Mouse (Mus musculus): ENCODE measurements around the gene Tbc1d22a. TPM values are rescaled to one million over a fixed set of nuclear protein-coding genes. Genes with fewer than 3 reads are reported as not detected.

Gene Tbc1d22a
- total and polyA plus RNA-seq, 3 experiments = 15.1 to 21.1 TPM; not detected in 1

GRCm38 (mm10) chr15:86422858-86423257, 208.6 kb downstream of the Tbc1d22a start:
- no peaks in the 10 kb centered on the region for H3K36me3 ChIP-seq (ENCODE audit: control insufficient read depth in 1 of 2, insufficient read depth in 2 of 2, low read length in 2 of 2)
- no peak overlapping the region for H3K27ac ChIP-seq (ENCODE audit: control insufficient read depth, low read depth, low read length)
- H3K4me1 ChIP-seq (ENCODE audit: control insufficient read depth in 1 of 2, insufficient read depth in 2 of 2, low read length in 2 of 2) = no peaks in the 10 kb centered on the region
- H3K79me2 ChIP-seq (ENCODE audit: control insufficient read depth, insufficient read depth, low read length, poor library complexity) = no peaks in the 10 kb centered on the region
- H3K4me3 ChIP-seq (ENCODE audit: control insufficient read depth in 1 of 2, insufficient read depth in 1 of 2, low read depth in 2 of 2, low read length in 2 of 2) = no peak overlapping the region
- no peak overlapping the region for H3K9ac ChIP-seq (ENCODE audit: control insufficient read depth, low read depth, low read length, poor library complexity, severe bottlenecking)
- TF ChIP-seq ELF1 (IDR thresholded peaks at IDR 0.05; ENCODE audit: low read depth, low read length) (no peak), POLR2AphosphoS5 (IDR thresholded peaks at IDR 0.05; ENCODE audit: borderline replicate concordance, low read depth, low read length) (no peak), CTCF (IDR thresholded peaks at IDR 0.05 in 2 of 3, conservative IDR thresholded peaks at IDR 0.05 in 1 of 3; ENCODE audit: control insufficient read depth in 1 of 3, insufficient read depth in 1 of 3, low read depth in 2 of 3, low read length in 3 of 3, poor library complexity in 1 of 3, severe bottlenecking in 1 of 3) (no peak), ETS1 (IDR thresholded peaks at IDR 0.05; ENCODE audit: low read depth, low read length) (no peak), MAX (IDR thresholded peaks at IDR 0.05; ENCODE audit: low read length) (no peak), GABPA (IDR thresholded peaks at IDR 0.05; ENCODE audit: low read depth, low read length) (no peak), KAT2A (conservative IDR thresholded peaks at IDR 0.05; ENCODE audit: low read depth, low read length) (no peak), MXI1 (IDR thresholded peaks at IDR 0.05; ENCODE audit: low read depth, low read length) (no peak), BHLHE40 (IDR thresholded peaks at IDR 0.05; ENCODE audit: borderline replicate concordance, low read depth, low read length) (no peak), USF1 (IDR thresholded peaks at IDR 0.05; ENCODE audit: low read depth, low read length) (no peak), ZKSCAN1 (IDR thresholded peaks at IDR 0.05; ENCODE audit: low read depth, low read length) (no peak)
- no peaks in the 10 kb centered on the region for H3K9me3 ChIP-seq (replicated peaks; ENCODE audit: insufficient read depth, low read length)
- DNase-seq (ENCODE audit: low read depth, low spot score) = no peak
- H3K27me3 ChIP-seq (ENCODE audit: control insufficient read depth in 1 of 2, insufficient read depth in 2 of 2, low read length in 2 of 2) = no peaks in the 10 kb centered on the region

- Histone ChIP-seq H3K27ac (ENCODE audit: control insufficient read depth, low read depth, low read length) (no peak overlapping the region), H3K9me3 (replicated peaks; ENCODE audit: insufficient read depth, low read length) (no peaks in the 10 kb centered on the region), H3K4me1 (ENCODE audit: control insufficient read depth in 1 of 2, insufficient read depth in 2 of 2, low read length in 2 of 2) (no peaks in the 10 kb centered on the region), H3K9ac (ENCODE audit: control insufficient read depth, low read depth, low read length, poor library complexity, severe bottlenecking) (no peak overlapping the region), H3K79me2 (ENCODE audit: control insufficient read depth, insufficient read depth, low read length, poor library complexity) (no peaks in the 10 kb centered on the region), H3K4me3 (ENCODE audit: control insufficient read depth in 1 of 2, insufficient read depth in 1 of 2, low read depth in 2 of 2, low read length in 2 of 2) (no peak overlapping the region), H3K27me3 (ENCODE audit: control insufficient read depth in 1 of 2, insufficient read depth in 2 of 2, low read length in 2 of 2) (no peaks in the 10 kb centered on the region), H3K36me3 (ENCODE audit: control insufficient read depth in 1 of 2, insufficient read depth in 2 of 2, low read length in 2 of 2) (no peaks in the 10 kb centered on the region)
- DNase-seq (ENCODE audit: low read depth, low spot score) = no peak
- TF ChIP-seq ZC3H11A (IDR thresholded peaks at IDR 0.05; ENCODE audit: low read depth, low read length) (no peak), UBTF (IDR thresholded peaks at IDR 0.05; ENCODE audit: borderline replicate concordance, insufficient read depth, low read depth, low read length) (no peak), MYC (IDR thresholded peaks at IDR 0.05; ENCODE audit: low read depth, low read length) (no peak), USF1 (IDR thresholded peaks at IDR 0.05; ENCODE audit: low read depth, low read length) (no peak), TAL1 (IDR thresholded peaks at IDR 0.05; ENCODE audit: low read length) (no peak), ZNF384 (IDR thresholded peaks at IDR 0.05; ENCODE audit: low read depth, low read length) (no peak), GABPA (IDR thresholded peaks at IDR 0.05; ENCODE audit: low read depth, low read length) (no peak), POLR2AphosphoS5 (IDR thresholded peaks at IDR 0.05; ENCODE audit: borderline replicate concordance, low read depth, low read length) (no peak), USF2 (IDR thresholded peaks at IDR 0.05; ENCODE audit: borderline replicate concordance in 1 of 2, insufficient read depth in 1 of 2, low read depth in 1 of 2, low read length in 2 of 2) (no peak), TCF12 (IDR thresholded peaks at IDR 0.05; ENCODE audit: low read depth, low read length) (no peak), ETS1 (IDR thresholded peaks at IDR 0.05; ENCODE audit: low read depth, low read length) (no peak), JUND (IDR thresholded peaks at IDR 0.05; ENCODE audit: low read depth, low read length) (no peak), ELF1 (IDR thresholded peaks at IDR 0.05; ENCODE audit: low read depth, low read length) (no peak), MAZ (IDR thresholded peaks at IDR 0.05; ENCODE audit: low read depth, low read length) (no peak)
These were observed 209.6 kb downstream of the Tbc1d22a start for GRCm38 (mm10) chr15:86423884-86424283.

Data from MEL (cell line).